Mouse (Mus musculus) adrenal gland, postnatal 25 days (tissue): ENCODE data around the gene Lpp. TPM values are rescaled to one million over a fixed set of nuclear protein-coding genes. Genes with fewer than 3 reads are reported as not detected.

Source experiments
- DNase-seq: peaks from one replicate; pipeline ENCODE4 v3.0.0; 2021; ENCODE audit warnings: mixed read lengths
- total RNA-seq: library from RNA; stranded (reverse); gene quantifications from 2 replicates; pipeline ENCODE4 v1.2.3, GENCODE M21; 2021

Gene Lpp
- total RNA-seq, 1 experiment from 2014 or later = 103 TPM

DNA sequence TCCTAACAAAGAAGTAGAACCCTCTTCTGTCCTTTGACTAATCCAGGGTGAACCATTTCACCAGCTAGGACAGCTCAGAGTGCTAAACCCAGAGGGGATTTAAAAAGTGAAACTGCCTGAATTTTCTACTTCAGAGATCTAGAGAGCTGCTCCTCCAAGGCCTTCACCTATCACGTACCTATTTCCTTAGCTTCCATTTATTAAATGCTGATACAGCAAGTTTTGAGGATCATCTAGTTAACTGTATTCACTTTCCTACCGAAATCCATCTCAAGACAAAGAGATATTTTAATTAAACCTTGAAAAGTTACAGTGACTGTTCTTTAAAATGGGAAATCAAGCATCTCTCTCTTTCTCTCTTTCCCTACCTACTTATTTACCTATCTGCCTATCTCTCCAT is 167.7 kb downstream of the Lpp start:
- no peak for DNase-seq

DNA sequence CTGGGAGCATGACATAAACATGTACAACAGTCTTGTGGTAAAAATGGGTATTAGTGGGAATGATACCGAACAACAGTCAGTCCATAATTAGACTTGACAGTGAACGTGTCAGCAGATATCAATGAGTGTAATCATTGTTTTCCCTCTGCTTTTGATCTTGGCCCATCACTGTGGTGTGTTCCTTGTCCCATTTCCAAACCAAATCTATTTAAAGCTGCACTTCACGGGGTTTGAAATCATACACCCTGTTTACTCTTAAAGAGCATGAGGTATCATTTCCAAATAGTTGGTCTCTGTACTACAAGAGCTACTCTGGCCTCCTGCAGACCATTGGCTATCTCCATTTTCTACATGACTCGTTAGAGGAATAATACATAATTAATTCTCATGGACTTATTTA is 168.3 kb downstream of the Lpp start:
- DNase-seq = no peak

DNA sequence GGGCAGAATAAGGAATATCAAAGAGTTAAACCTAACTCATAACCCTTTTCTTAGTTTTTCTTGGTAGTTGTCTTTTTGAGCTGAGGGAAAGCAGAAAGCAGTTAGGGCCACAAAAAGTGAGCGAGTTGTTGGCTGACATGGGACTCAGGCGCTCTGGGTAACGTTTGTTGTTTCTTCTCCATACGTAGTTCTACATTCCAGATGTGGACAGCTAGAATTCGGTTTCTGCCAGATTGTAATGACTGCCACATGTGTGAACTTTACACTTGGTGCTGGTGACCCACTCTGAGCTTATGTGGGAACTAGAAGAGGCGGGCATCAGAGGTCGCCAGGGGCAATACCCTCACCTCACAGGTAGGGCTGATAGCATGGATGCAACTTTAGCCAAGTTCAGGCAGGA is 172.0 kb downstream of the Lpp start:
- DNase-seq = no peak

DNA sequence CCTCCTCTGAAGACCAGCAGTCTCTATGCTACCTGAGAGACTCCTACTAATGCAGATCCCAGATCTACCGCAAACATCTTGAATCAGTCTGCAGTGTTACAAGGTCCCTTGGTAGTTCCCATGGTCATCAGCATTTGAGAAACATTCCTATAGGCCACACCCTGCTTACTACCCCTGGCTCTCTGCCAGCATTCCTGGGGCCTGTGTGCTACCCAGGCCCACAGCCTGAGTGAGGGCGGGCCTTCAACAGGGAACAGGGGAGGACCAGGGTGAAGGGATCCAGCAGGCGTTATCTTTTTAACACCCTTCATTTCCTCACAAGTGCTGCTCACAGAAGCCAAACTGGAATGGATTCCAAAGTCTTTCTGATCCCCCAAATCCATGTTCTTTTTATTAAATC is 173.0 kb downstream of the Lpp start:
- no peak for DNase-seq

DNA sequence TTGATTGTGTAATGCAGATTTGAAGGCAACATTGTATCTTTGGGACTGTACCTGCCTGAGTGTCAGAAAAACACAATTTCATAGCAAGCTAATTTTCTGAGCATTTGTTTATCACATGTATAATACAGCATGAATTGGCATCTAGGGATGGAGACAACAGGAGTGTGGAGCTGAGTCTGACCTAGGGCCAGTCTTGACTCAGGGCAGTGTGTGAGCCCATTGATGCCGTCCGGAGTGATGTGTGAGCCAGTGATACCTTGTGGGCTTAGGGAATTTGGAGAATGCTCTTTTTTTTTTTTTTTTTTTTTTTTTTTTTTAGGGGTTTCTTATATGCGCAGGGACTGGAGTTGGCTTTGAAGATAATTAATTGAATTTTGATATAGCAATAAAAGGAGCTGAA is 174.3 kb downstream of the Lpp start:
- DNase-seq = no peak

DNA sequence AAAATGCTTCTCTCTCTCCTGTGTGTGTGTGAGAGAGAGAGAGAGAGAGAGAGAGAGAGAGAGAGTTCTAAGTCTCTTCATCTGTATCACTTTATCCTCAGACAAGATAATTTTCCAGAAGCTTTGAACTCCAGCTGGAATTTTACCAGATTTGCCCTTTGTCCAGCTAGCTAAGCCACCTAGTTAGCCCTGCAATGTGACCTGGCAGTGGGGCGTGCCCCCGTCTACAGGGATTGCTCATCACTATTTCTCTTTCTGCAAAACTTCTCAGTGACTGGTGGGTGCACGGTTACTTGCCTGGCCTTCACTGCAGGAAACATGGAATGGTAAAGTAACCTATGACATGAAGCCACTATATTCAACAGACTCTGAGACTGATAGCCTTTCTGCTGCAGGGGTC is 174.8 kb downstream of the Lpp start:
- peak; percentile 27 for DNase-seq

DNA sequence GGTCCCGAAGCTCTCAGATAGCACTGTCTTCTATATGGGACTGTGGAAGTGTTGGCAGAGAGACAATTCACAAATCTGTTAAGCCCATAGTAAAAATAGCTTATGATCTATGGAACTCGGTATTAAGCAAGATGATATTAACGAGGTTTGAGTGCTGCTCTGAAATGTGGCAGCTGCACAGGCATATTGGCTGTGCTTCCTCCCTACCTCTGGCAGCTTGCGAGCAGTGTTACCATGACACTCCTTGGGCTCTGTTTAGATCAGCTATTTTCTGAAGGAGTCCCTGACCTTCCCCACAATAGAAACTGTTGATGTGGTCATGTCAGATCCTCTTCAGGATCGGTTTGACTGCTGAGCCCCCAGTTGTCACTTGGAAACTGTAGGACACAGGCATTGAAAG is 176.4 kb downstream of the Lpp start:
- no peak for DNase-seq

DNA sequence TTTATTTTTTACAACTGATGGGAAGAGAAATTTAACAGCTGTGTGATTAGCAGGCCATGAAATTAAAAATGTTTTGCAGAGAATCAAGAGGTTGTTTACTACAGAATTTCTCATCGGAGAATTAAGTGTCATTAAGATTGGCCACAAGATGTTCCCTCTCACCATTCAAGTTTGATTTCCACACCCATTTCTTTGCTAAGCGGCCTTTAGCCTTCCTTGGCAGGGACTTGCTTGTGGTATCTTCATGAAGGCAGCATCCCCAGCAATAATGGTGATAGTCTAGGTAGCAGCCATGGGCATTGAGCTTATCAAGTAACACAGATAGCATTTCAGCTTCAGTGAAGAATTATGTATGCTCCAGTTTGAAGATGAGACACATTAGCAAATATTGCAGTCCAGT is 183.7 kb downstream of the Lpp start:
- DNase-seq = no peak

DNA sequence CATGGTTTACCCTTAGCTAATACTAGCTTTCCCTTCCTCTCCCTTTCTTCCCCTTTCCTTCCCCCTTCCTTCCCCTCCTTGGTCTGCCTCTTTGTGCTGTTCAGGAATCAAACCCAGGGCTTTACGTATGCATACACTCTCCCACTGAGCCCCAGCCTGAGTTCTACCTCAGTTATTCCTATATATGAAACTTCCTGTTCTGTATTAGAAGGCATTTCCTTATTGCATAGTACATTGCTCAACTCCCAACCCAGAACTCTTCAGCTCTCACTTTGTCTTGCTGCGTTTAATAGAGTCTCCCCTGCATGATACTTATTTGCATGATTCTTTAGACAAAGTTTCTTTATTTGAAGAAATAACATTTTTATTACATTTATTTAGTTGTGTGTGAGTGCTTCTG is 184.5 kb downstream of the Lpp start:
- no peak for DNase-seq

DNA sequence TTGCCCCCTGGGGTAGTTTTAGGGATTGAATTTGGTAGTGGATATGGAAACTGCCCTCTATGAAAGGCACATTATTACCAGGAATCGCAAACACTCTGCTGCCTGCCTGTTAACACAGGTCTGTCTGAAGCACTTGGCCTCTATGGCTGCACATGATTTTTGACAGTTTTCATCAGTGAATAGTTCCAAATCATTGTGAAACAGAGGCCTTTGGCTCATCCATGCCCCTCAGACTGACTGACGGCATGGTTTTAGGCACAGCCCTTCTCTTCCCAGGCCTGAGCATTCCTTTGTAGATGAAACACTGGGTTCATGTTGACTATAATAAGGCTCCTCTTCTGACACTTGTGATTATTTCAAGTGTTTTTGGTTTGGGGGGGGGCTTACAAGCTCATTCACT is 189.5 kb downstream of the Lpp start:
- no peak for DNase-seq

DNA sequence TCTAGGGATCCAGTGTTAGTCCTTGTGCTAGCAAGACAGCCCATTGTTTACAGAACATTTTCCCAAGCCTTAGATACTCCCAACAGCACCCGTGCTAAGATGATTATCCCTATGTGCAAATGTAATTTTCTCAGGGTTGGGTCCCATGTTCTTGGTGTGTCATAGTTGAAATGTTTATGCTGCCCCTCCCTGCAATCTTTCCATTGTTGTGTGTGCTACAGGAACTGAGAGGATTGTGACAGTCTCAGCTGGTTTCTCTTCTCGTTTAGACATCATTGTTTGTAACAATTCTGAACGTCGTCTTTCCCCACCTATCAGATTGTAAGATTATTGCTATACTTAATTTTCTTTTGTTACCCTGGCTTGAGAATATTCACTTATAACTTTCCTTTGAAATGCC is 200.2 kb downstream of the Lpp start:
- no peak for DNase-seq

DNA sequence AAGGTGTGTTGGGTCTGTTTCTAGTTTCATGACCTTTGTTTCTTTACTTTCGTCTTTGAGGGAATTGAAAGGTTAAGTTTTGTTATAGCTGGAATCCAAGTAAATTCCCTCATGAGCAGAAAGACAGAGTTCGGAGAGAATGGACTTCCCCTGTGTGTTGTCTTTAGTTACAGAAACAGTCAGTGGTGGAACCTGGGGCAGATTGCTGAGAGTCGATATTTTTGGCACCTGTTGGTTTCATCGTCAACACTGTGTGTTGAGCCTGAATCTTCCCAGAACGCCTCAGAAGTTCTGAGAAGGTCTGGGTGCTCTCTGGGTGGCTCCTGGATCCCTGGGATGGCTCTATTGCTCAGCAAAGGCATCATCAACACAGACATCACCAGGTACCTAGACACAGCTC is 201.2 kb downstream of the Lpp start:
- no peak for DNase-seq

DNA sequence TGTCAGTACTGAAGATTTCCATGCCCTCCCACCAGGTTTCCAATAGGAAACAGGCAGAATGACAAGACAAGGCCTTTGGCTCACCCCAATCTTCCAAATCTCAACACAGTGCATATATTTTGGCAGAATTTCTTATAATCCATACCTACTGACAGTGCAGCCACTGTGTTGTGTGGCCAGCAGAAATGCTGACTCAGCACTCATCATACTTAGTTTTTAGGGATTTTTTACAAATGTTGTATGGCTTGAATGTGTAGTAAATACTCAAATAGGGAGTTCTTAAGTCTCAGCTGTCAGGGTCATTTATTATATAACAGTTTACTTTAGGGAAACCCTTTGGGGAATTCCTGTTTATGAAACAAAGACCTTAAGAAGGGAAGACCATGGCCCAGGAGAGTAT is 202.2 kb downstream of the Lpp start:
- no peak for DNase-seq

DNA sequence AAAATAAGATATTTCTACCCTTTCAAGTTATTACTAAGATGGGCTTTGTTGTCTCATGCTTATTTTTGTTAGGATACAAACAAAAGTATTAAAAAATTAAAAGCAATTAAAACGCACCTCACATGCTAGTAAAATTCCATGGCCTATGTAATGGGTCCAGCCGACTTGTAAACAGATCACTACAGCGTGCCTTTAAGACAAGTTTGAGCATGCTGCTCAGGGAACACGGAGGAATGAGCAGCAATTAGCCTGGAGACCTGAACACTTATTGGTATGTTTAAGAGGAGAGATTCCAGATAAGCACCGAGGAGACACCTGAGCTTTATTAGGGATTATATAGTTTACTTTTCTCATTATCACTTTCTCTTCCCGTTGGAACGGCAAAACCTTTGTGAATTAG is 205.3 kb downstream of the Lpp start:
- no peak for DNase-seq

DNA sequence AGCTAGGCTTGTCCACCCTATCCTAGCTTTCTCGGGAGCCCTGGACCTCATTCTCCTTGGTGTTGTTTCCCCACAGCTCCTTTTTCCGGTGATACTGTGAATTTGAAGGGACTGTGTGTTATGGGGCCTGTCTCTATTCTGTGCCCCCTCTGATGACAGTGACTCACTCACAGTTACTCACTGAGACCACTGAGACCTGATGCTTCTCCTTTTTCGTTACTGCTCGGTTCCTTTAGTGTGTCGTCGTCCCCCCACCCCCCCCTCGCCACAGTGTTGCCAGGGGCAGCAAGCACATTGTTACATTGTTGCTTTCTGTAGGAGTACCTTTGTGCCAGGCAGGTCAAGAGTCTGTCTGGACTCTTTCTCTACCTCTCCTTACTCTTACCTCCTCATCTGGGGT is 206.5 kb downstream of the Lpp start:
- DNase-seq = no peak

DNA sequence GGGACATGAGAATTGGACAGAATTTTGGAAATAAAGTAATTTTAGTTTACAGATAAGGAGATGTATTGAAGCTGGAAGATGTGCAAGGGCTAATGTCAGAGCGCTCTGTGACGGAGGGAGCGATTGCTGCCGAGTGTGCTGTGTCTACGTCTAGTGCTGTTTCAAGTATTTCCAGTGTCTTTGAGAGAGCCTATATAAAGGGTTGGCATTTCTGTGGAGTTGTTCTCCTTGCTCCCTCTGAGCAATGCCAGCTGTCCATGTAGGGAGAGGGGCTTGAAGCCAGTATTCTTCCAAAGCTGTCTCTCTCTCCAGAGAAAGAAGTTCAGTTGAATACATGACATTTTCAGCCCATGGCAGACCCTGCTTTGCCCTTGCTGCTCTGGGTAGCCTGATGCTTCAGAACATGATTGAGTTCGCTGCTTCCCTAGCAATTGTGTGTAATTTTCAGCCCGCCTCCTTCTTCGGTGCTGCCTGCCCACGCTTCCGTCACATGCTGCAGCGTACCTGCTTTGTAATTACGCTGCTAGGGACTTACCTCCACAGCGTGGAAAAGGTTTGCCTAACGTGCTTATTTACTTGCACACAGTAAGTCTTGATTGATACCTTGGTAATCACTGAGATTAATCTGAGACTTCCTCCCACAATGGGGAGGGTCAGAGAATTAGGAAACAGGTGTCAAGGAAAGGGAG is 207.1 kb downstream of the Lpp start:
- no peak for DNase-seq

DNA sequence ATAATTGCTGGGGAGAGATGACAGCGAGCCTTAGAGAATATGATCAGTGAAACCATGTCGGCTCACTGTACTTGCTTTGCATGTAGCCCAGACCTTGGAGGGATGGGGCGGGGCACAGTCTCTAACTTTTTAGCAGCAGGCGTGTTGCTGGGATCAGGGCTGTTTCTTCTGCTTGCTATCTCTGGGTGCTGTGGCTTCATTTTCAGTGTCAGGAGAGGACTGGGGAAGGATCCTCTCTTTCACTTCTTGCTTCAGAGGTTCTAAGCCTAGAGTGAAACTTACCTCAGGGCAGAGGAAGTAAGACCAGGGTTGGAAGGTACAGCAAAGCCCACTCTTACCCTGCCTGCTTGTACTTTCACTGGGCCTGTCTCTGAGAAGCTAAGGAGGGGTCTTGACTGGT is 210.0 kb downstream of the Lpp start:
- DNase-seq = peak; percentile 8

DNA sequence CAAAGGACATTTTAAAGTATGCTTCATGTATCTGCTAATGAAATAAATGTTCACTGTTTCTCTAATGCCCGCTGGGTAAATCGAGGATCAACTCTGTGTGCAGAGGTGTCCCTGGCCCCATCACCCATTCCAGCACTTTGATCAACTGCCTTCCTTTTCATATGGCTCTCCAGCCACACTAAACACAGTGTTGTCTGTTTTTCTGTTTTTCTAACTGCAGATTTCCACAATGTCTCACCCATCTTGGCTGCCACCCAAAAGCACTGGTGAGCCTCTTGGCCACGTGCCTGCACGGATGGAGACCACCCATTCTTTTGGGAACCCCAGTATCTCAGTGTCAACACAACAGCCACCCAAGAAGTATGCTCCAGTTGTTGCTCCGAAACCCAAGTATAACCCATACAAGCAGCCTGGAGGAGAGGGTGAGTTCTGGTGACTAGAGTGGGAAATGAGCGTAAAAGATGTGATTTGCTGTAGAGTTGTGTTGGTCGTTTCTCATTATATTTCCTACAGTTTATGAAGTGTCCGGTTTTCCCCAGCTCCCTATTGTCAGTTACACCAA is 214.7 kb downstream of the Lpp start:
- no peak for DNase-seq

DNA sequence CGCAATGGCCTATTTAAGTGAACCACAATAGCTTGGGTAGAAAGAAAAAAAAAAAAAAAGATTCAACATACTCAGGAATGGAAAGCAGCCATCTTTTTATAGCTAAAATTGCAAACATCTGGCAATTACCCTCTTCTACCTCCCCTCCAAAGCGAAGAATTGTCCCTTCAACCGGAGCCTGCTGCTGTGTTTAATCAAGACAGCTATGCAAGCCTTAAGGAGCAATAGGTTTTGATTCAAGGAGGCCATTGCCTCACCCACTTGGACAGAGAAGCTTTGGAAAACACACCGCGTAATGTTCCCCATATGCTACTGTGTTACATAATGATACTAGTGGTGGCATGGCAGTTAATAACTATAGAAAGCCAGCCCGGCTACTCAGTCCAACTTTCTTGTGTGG is 226.2 kb downstream of the Lpp start:
- no peak for DNase-seq

DNA sequence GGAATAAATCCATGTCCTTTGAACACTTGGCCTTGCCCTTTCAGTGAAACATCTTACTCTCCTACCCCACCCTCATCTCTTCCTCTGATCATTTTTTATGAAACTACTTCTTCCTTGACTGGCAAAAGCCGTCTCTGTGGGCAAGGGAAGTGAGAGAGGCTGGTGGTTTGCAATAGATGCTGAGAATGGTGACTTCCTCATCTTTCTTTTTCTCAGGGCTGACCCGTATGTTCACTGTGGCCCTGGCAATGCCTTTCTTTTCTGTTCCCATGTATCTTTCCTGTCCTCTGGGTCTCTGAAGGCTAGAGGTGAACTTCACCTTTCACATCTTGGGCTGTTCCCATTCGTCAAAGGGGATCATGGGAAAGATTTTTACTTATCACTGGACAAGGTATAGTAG is 226.7 kb downstream of the Lpp start:
- no peak for DNase-seq

DNA sequence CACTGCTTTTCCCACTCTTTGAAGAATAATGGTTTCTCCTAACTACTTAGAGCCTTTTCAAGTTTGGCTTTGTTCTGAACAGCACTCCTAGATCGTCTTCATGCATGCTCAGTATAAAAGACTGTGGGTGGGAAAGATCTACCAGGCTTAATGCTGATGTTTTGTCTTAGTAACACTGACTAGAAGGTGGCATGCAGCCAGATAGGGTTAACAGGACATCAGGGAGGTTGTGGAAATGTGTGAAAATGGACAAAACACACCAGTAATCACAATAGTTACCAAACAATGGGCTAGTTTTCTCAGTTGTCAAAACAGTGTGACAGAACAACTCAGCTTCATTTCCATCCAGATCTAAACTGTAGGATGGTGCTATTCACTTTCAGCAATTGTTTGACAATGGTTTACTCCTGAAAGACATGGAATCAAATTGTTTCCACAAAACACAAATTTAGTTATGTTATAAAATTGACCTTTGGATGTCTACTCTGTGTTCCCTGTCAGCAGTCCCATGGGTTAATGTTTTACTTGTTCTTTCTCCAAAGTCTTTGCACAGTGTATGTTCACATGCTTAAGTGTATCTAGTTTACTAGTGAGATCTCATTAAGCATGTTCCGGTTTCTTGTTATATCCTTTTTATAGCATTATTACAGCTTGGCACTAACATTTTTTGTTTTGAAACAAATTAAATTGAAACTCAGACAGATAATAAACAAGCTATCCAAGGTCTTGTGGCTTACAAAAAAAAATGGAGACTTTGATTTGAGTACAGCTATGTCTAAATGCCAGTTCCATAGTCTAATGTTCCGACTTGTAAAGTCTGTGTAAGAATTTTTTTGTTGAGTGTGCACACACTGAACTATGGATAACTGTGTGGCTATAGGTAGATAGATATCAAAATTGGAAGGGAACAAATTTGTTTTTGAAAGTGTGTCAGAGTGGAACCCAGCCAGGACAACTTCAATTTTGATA is 229.2 kb downstream of the Lpp start:
- no peak for DNase-seq

DNA sequence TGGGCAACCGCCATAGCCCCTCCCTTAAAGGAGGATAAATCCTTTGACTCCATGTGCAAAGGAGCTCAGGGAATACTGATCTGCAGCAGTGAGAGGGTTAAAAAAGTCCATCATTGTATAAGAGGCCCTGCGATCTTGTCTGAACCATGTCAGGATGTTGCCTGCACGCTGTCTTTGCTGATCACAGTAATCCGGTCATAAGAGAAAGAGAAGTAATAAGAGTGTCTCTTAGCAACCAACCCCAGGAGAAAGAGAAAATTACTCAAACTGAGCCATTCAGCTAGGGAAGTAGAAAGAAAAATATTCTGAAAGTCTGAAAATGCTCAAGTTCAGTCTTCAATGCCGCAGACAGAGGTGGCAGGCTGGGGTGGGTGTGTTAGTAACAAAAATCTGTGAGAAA is 231.0 kb downstream of the Lpp start:
- DNase-seq = no peak

DNA sequence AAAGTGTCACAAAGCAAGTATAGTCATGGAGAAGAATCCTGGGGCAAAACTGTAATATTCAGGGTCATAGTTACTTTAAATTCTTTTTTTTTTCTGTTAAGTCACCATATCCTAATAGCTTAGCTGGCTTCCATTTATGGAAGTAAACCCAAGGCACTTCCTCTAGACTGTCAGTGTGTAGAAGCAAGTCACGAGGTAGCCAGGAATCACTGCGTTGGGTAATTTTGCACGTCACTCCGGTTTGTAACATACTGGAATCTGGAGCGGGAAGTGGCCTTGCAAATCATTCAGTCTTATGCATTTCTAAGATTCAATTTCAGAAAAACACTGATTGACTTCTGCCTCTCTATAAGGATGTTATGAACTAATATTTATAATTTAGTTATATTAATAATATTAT is 232.3 kb downstream of the Lpp start:
- DNase-seq = no peak

DNA sequence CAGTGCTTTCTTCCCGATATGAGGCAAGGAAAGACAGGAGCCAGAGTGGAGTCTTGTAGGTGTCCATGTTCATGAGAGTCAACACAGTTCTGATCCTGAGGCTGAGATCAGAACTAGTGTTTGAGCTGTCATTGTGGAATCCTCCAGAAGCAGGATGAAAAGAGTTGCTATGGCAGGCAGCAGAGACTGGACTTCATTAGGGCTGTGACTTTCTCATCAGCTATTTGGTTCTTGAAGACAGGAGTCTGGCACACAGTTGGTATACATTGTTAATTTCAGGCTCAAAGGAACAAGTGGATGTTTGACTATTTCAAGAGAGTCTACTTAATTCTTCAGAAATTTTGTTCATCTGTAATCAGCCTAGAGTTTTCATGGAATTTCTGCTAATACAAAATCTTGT is 235.5 kb downstream of the Lpp start:
- no peak for DNase-seq
